Mouse (Mus musculus): Measurements from ENCODE around the gene Mef2c. TPM values are rescaled to one million over a fixed set of nuclear protein-coding genes. Genes with fewer than 3 reads are reported as not detected.

The Mef2c gene
- polyA plus RNA-seq, 1 experiment from 2014 or later, result 227 TPM

- WGBS, result 69% methylated on average over 7 of the region's 7 CpGs
- no peaks in the 10 kb centered on the region for H3K9me3 ChIP-seq
- H3K4me3 ChIP-seq, result no peak overlapping the region
- no peak overlapping the region for H3K27ac ChIP-seq (replicated peaks)
- peaks cover 4% of the 10 kb centered on the region; the same call in 1 of the 2 replicates for H3K36me3 ChIP-seq
- H3K27me3 ChIP-seq, result no peaks in the 10 kb centered on the region
- H3K4me1 ChIP-seq, result no peaks in the 10 kb centered on the region
- H3K4me2 ChIP-seq (replicated peaks), result no peak overlapping the region
- H3K9ac ChIP-seq (replicated peaks), result no peak overlapping the region
- ATAC-seq (replicated peaks), result no peak
Measured at GRCm38 (mm10) chr13:83635218-83635617, 131.4 kb downstream of the Mef2c start.

- no peak for ATAC-seq (replicated peaks)
- H3K4me1 ChIP-seq, result no peaks in the 10 kb centered on the region
- WGBS, result 94% methylated on average over 3 of the region's 3 CpGs
- no peak overlapping the region for H3K27ac ChIP-seq (replicated peaks)
- H3K27me3 ChIP-seq, result no peaks in the 10 kb centered on the region
- no peaks in the 10 kb centered on the region for H3K9me3 ChIP-seq
- no peak overlapping the region for H3K9ac ChIP-seq (replicated peaks)
- H3K4me2 ChIP-seq (replicated peaks), result no peak overlapping the region
- peaks cover 4% of the 10 kb centered on the region; the same call in 1 of the 2 replicates for H3K36me3 ChIP-seq
- no peak overlapping the region for H3K4me3 ChIP-seq
Measured at GRCm38 (mm10) chr13:83637666-83638065, 133.8 kb downstream of the Mef2c start.

GRCm38 (mm10) chr13:83638735-83639134, 134.9 kb downstream of the Mef2c start:
- no peak overlapping the region for H3K9ac ChIP-seq (replicated peaks)
- no peak overlapping the region for H3K4me2 ChIP-seq (replicated peaks)
- 84% methylated on average over 3 of the region's 3 CpGs for WGBS
- no peak overlapping the region for H3K4me3 ChIP-seq
- H3K4me1 ChIP-seq, result no peaks in the 10 kb centered on the region
- no peaks in the 10 kb centered on the region for H3K9me3 ChIP-seq
- ATAC-seq (replicated peaks), result no peak
- H3K27me3 ChIP-seq, result no peaks in the 10 kb centered on the region
- peak overlapping the region; percentile 31; the same call in 1 of the 2 replicates for H3K27ac ChIP-seq (replicated peaks)
- 0 out of 2 replicates have a peak, but pooled peaks cover under 1% of the 10 kb centered on the region for H3K36me3 ChIP-seq

GRCm38 (mm10) chr13:83649051-83649450, 145.2 kb downstream of the Mef2c start:
- Histone ChIP-seq H3K27me3 (no peaks in the 10 kb centered on the region), H3K4me1 (no peaks in the 10 kb centered on the region), H3K4me3 (no peak overlapping the region), H3K9me3 (no peaks in the 10 kb centered on the region), H3K27ac (replicated peaks) (no peak overlapping the region), H3K9ac (replicated peaks) (no peak overlapping the region), H3K4me2 (replicated peaks) (no peak overlapping the region), H3K36me3 (no peaks in the 10 kb centered on the region)
- WGBS, result 83% methylated on average over 3 of the region's 3 CpGs
- no peak for ATAC-seq (replicated peaks)

GRCm38 (mm10) chr13:83649795-83650476, 146.1 kb downstream of the Mef2c start:
- Histone ChIP-seq H3K36me3 (no peaks in the 10 kb centered on the region), H3K9me3 (no peaks in the 10 kb centered on the region), H3K27ac (replicated peaks) (no peak overlapping the region), H3K9ac (replicated peaks) (no peak overlapping the region), H3K4me1 (peaks cover 8% of the 10 kb centered on the region), H3K4me3 (no peak overlapping the region), H3K27me3 (no peaks in the 10 kb centered on the region), H3K4me2 (replicated peaks) (no peak overlapping the region)
- no peak for ATAC-seq (replicated peaks)
- whole genome bisulfite sequencing, result 86% methylated on average over 12 of the region's 12 CpGs

GRCm38 (mm10) chr13:83650807-83651206, 147.0 kb downstream of the Mef2c start:
- no peak overlapping the region for H3K4me3 ChIP-seq
- peaks cover 15% of the 10 kb centered on the region for H3K4me1 ChIP-seq
- WGBS, result 84% methylated on average over 3 of the region's 3 CpGs
- H3K9ac ChIP-seq (replicated peaks), result no peak overlapping the region
- H3K27me3 ChIP-seq, result no peaks in the 10 kb centered on the region
- ATAC-seq (replicated peaks), result no peak
- H3K4me2 ChIP-seq (replicated peaks), result no peak overlapping the region
- H3K27ac ChIP-seq (replicated peaks), result no peak overlapping the region
- no peaks in the 10 kb centered on the region for H3K36me3 ChIP-seq
- H3K9me3 ChIP-seq, result no peaks in the 10 kb centered on the region

- WGBS, result 78% methylated on average over 7 of the region's 7 CpGs
- Histone ChIP-seq H3K9ac (replicated peaks) (no peak overlapping the region), H3K4me2 (replicated peaks) (no peak overlapping the region), H3K9me3 (no peaks in the 10 kb centered on the region), H3K27ac (replicated peaks) (no peak overlapping the region), H3K27me3 (no peaks in the 10 kb centered on the region), H3K4me1 (peaks cover 20% of the 10 kb centered on the region), H3K4me3 (no peak overlapping the region), H3K36me3 (no peaks in the 10 kb centered on the region)
- no peak for ATAC-seq (replicated peaks)
Measured at GRCm38 (mm10) chr13:83651941-83652548, 148.2 kb downstream of the Mef2c start.

GRCm38 (mm10) chr13:83652560-83652959, 148.7 kb downstream of the Mef2c start:
- Histone ChIP-seq H3K36me3 (no peaks in the 10 kb centered on the region), H3K9me3 (no peaks in the 10 kb centered on the region), H3K27ac (replicated peaks) (no peak overlapping the region), H3K27me3 (no peaks in the 10 kb centered on the region), H3K9ac (replicated peaks) (no peak overlapping the region), H3K4me1 (peaks cover 20% of the 10 kb centered on the region), H3K4me3 (no peak overlapping the region), H3K4me2 (replicated peaks) (no peak overlapping the region)
- 84% methylated on average over 8 of the region's 8 CpGs for WGBS
- ATAC-seq (replicated peaks), result no peak

- Histone ChIP-seq H3K27me3 (no peaks in the 10 kb centered on the region), H3K27ac (replicated peaks) (peak overlapping the region; percentile 65), H3K4me2 (replicated peaks) (no peak overlapping the region), H3K9me3 (no peaks in the 10 kb centered on the region), H3K4me3 (no peak overlapping the region), H3K4me1 (peaks cover 26% of the 10 kb centered on the region), H3K9ac (replicated peaks) (no peak overlapping the region), H3K36me3 (no peaks in the 10 kb centered on the region)
- peak; percentile 91 for ATAC-seq (replicated peaks)
- WGBS, result 11% methylated on average over 8 of the region's 8 CpGs
Measured at GRCm38 (mm10) chr13:83654889-83655769, 151.3 kb downstream of the Mef2c start.

GRCm38 (mm10) chr13:83656094-83656493, 152.3 kb downstream of the Mef2c start:
- Histone ChIP-seq H3K4me2 (replicated peaks) (0 out of 2 replicates have a peak overlapping the region, but pooled peaks have one; percentile 0), H3K9ac (replicated peaks) (no peak overlapping the region), H3K4me1 (peaks cover 29% of the 10 kb centered on the region), H3K4me3 (no peak overlapping the region), H3K27ac (replicated peaks) (peak overlapping the region; percentile 66), H3K9me3 (no peaks in the 10 kb centered on the region), H3K27me3 (no peaks in the 10 kb centered on the region), H3K36me3 (no peaks in the 10 kb centered on the region)
- WGBS, result 50% methylated on average over 7 of the region's 7 CpGs
- ATAC-seq (replicated peaks), result peak; percentile 36; the same call in 1 of the 2 replicates

GRCm38 (mm10) chr13:83656773-83657172, 152.9 kb downstream of the Mef2c start:
- Histone ChIP-seq H3K36me3 (no peaks in the 10 kb centered on the region), H3K4me1 (peaks cover 35% of the 10 kb centered on the region), H3K9ac (replicated peaks) (no peak overlapping the region), H3K27ac (replicated peaks) (no peak overlapping the region), H3K27me3 (no peaks in the 10 kb centered on the region), H3K4me2 (replicated peaks) (no peak overlapping the region), H3K4me3 (no peak overlapping the region), H3K9me3 (no peaks in the 10 kb centered on the region)
- ATAC-seq (replicated peaks), result no peak
- 63% methylated on average over 4 of the region's 4 CpGs for WGBS

GRCm38 (mm10) chr13:83660722-83661121, 156.9 kb downstream of the Mef2c start:
- peak; percentile 65 for ATAC-seq (replicated peaks)
- Histone ChIP-seq H3K4me3 (peak overlapping the region; percentile 24), H3K9me3 (no peaks in the 10 kb centered on the region), H3K27me3 (no peaks in the 10 kb centered on the region), H3K9ac (replicated peaks) (peak overlapping the region; percentile 11), H3K27ac (replicated peaks) (peak overlapping the region; percentile 85), H3K4me2 (replicated peaks) (peak overlapping the region; percentile 40), H3K4me1 (peaks cover 30% of the 10 kb centered on the region), H3K36me3 (no peaks in the 10 kb centered on the region)
- WGBS, result 20% methylated on average over 8 of the region's 8 CpGs
